Mouse (Mus musculus): ENCODE data around the gene Foxc2.

Gene Foxc2

DNA sequence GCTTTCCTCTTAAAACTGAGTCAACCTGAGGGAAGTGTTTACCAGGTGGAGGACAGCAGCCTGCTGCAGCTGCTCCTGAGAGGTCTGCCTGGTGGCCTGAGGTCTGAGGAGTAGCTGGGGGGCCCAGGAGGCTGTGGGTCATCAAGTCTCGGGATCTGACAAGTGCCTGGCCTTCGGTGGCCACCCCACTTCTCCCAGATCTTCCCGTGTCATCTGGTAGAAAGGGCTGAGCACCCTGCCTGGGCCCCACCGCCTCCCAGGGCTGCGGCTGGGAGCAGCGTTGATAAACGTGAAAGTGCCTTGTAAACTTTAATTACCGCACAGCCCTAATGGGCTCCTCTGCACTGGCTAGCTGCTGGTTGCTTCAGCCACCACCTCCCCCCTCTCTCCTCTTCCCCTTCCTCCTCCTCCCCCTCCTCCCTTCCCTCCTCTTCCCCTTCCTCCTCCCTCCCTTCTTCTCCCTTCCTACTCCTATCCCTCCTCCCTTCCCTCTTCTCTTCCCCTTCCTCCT lies 32.7 kb downstream of the Foxc2 start:
- DNase-seq (ENCODE audit: low read depth, low spot score): no peak

DNA sequence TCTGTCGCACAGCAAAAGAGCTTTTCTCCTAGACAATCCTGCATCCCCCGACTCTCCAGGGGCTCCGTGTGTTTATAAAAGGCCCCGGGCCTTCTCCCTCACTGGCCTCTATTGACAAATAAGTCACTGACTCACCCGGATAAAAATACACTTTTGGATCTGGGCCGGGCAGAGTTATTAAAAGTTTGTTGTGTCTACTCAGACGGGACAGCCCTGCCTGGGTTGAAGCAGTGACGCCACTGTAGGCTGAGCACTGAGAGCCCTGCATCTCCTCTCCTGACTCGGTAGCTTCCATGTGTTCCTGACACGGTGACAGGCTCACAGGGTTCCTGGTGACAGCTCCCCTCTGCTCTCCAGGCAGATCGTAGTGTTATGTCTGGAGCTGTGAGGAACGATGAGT lies 36.4 kb downstream of the Foxc2 start:
- DNase-seq (ENCODE audit: low read depth, low spot score): no peak

GRCm38 (mm10) chr8:121156990-121157491 lies 41.1 kb downstream of the Foxc2 start:
- no peak for DNase-seq (ENCODE audit: low read depth, low spot score)

GRCm38 (mm10) chr8:121158812-121159211 lies 42.8 kb downstream of the Foxc2 start:
- DNase-seq (ENCODE audit: low read depth, low spot score): no peak

DNA sequence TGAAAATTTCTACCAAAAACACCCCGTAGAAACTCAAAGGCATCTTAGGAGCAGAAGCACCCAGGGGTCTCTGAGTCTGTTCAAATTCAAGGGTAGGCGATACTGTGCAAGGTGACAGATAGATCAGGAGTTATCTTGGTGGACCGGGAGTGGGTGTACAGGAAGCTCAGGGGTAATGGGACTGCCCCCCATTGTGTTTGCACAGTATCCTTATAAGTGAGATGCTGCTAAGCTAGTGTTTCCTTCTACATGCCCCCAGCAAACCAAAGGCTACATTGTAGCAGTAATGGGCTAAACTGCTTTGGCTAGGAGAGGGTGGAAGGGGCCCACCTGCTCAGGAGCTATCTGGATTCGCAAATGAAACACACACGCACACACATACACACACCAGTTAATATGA lies 45.5 kb downstream of the Foxc2 start:
- DNase-seq (ENCODE audit: low read depth, low spot score): no peak

GRCm38 (mm10) chr8:121162413-121162812 lies 46.4 kb downstream of the Foxc2 start:
- no peak for DNase-seq (ENCODE audit: low read depth, low spot score)

GRCm38 (mm10) chr8:121162906-121163695 lies 47.1 kb downstream of the Foxc2 start:
- DNase-seq (ENCODE audit: low read depth, low spot score): no peak

- no peak for DNase-seq (ENCODE audit: low read depth, low spot score)
Measured at GRCm38 (mm10) chr8:121164017-121164469, 48.1 kb downstream of the Foxc2 start.

DNA sequence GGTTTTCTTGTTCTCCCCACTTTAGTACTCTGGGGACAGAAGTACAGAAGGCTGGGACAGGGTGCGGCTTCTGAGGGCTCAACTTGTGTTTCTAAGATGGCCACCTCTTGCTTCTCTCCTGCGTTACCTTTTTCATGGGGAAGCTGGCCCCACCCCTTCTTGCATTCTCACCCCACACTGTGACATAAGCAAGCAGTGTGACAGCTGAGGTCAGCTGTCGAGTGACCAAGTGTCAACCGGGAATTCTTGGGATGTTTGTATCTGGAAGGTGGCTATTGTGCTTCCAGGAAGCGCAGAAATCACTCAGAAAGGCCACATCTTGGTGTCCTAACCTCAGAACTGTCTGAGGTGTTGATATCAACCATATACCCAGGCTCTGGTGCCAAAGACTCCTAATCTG lies 52.1 kb downstream of the Foxc2 start:
- DNase-seq (ENCODE audit: low read depth, low spot score): no peak

All from CD4-positive helper T cell, adult 2 months (primary cell).